Mouse (Mus musculus) common myeloid progenitor, adult 5-6 weeks (primary cell): ENCODE data around the gene Zcchc17. TPM values are rescaled to one million over a fixed set of nuclear protein-coding genes. Genes with fewer than 3 reads are reported as not detected.
A peak's percentile ranks its signal among the peaks of the same experiment; 100 is the strongest.

ENCODE experiments used
- ATAC-seq: replicated peaks from 2 replicates; pipeline ENCODE4 v1.8.0; 2016; ENCODE audit warnings: low read depth, mild to moderate bottlenecking, moderate TSS enrichment, inconsistent platforms; ENCODE audit not compliant: poor library complexity, severe bottlenecking
- total RNA-seq: library from RNA; stranded (forward); fragments of 200-1000, 187-1606 nt; gene quantifications from 2 replicates; pipeline ENCODE4 v1.2.3, GENCODE M21; 2017

The Zcchc17 gene
- 72.4 and 77.6 TPM in 2 replicates for total RNA-seq

DNA sequence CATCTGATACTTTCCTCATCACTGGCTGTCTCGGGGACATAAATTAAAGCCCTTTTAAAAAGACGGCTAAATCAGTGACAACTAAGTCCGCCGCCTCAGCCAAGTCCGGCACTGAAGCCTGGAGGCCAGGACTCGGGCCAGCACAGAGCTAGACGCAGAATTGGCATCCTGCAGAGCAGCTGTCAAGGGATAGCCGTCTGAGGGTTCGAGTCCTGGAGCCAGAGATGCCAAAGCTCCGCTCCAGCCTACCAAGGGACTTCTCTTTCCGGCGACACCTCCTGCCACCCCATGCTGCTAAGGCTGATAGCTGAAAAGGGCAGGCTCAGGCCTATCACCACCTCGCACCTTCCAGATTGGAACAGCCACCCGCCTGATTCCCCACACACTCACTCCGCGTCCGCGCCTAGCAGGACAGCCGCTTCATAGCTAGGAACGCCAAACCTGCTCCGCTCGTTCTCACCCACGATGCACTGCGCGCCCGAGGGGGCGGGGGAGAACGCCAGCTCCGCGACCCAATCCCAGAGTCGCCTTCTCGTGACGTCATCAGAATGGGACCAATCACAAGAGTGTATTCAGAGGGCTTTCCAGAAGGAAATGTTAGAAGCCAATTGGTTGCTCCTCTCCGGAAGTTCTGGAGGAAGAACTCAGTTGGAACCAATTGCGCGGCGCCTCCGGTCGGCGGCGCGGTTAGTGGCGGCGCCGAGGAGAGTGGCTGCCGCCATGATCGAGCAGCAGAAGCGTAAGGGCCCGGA is at the start of gene Zcchc17, which contains the start of gene Snrnp40:
Gene Zcchc17 (minus strand): TSS at position 458 of the 752 bp plus-strand sequence.
Gene Snrnp40 (plus strand): TSS at position 647 of the 752 bp plus-strand sequence.
- ATAC-seq: peak; percentile 98

DNA sequence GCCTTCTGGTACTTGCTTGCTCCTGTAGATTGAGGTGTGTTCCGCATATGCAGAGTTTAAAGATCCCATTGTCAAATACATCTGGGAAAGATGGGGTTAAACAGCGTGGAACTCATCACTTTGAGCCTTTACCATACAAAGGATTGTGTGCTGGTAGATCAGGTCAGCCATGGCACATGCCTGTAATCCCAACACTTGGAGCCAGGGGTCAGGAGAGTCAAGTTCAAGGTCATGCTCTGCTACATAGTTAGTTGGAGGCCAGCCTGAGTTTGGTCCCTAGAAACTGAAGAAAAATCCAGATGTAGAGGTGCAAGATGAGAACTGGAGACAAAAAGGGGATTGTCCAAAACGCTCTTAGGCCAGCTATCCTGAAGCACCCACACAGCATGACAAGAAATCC is 31.5 kb upstream of the Zcchc17 start:
- ATAC-seq: no peak

GRCm38 (mm10) chr4:130389927-130390326 is 30.2 kb upstream of the Zcchc17 start:
- no peak for ATAC-seq

- ATAC-seq: no peak
Observed at GRCm38 (mm10) chr4:130389496-130389895, 29.8 kb upstream of the Zcchc17 start.

- no peak for ATAC-seq
Observed at GRCm38 (mm10) chr4:130387256-130387655, 27.5 kb upstream of the Zcchc17 start.

- ATAC-seq: no peak
Observed at GRCm38 (mm10) chr4:130380418-130380817, 20.7 kb upstream of the Zcchc17 start.

DNA sequence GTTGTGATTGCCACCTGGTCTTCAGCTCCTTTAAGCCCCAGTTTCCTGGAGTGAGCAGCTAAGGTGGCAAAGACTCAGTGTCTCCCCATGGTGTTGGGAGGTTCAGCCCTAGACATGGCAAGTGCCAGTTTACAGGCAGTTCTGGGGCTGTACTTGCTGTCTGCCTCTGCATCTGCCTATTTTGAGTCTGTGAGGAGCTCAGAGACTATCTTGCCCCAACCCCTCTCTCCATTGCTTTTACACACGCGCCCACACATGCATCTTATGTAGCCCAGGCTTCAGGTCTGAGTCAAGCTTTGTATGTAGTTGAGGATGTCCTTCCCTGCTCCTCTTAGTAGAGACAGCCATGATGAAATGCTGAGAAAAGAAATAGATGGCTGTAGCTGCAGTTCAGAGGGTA is 19.4 kb upstream of the Zcchc17 start:
- no peak for ATAC-seq

GRCm38 (mm10) chr4:130377500-130377899 is 17.8 kb upstream of the Zcchc17 start:
- no peak for ATAC-seq

DNA sequence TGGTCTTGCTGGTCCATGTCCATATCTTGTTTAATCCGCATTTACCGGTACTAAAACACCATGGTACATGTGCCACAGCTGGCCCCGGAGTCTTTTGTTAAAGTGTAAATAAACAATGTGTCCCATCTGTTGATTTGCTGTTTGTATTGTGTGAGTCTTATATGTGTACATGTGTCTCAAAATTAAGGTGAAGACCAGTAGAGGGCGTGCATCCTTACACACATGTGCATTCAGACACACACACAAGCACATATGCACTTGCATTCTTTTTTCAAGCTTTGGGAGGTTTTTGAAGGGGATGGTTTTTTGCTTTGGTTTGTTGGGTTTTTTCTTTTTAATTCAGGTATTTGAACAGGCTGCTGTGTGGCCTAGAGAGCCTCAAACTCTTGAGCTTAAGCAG is 16.9 kb upstream of the Zcchc17 start:
- no peak for ATAC-seq

DNA sequence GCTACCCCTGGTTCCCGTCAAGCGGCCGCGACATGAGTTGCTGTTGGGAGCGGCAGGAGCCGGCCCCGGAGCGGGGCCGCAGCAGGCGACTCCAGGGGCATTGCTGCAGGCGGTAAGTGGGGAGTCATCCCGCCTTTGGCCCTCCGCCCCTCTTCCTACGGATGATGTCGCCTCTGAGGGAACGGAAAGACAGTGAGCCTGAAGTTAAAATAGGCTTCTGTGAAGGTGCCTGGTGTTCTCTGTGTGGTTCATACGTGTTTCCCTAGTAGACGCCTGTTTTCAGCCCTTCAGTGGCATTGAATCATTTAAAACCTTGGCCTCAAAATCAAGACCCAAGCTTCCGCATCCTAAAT is 471 bp upstream of the Zcchc17 start:
- ATAC-seq: no peak

DNA sequence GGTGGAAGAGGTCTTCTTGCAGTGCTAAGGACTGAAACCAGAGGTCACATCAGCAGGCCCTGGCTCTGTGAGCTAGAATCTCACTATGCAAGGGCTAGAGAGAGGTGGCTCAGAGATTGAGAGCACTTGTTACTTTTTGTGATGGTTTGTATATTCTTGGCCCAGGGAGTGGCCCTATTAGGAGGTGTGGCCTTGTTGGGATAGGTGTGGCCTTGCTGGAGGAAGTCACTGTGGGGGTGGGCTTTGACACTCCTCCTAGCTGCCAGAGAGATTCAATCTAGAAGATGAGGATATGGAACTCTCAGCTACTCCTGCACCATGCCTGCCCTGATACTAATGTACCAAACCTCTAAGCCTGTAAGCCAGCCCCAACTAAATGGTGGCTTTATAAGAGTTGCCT is 1.8 kb downstream of the Zcchc17 start:
- no peak for ATAC-seq

DNA sequence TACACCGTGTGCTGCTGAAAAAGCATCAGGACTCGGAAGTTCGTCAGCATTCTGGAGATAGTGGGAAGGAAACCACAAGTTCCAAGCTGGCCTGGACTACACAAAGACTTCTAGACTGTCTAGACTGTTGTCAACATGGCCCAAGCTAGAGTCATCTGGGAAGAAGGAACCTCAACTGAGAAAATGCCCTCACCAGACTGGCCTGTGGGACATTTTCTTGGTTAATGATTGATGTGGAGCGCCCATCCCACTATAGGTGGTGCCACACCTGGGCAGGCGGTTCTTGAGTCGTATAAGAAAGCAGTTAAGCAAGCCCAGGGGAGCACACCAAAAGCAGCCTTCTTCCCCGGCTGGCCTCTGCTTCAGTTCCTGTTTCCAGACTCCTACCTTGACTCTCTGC is 7.2 kb downstream of the Zcchc17 start:
- no peak for ATAC-seq

GRCm38 (mm10) chr4:130350690-130351422 is 8.9 kb downstream of the Zcchc17 start:
- no peak for ATAC-seq

DNA sequence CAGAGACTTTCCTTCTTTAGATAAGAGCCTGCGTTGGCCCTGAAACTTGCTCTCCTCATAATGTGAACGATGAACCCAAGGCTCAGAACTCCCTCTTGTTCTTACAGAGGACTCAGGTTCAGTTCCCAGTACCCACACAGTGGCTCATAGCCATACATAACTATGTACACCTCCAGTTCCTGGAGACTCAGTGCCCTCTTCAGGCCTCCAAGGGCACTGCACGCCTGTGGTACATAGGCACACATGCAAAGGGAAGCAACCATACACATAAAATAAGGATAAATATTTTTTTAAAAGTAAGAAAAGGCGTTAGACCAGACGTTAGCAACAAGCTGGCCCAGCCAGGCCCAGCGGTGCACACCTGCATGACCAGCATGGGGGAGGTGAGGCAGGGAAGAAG is 10.1 kb downstream of the Zcchc17 start:
- ATAC-seq: no peak

DNA sequence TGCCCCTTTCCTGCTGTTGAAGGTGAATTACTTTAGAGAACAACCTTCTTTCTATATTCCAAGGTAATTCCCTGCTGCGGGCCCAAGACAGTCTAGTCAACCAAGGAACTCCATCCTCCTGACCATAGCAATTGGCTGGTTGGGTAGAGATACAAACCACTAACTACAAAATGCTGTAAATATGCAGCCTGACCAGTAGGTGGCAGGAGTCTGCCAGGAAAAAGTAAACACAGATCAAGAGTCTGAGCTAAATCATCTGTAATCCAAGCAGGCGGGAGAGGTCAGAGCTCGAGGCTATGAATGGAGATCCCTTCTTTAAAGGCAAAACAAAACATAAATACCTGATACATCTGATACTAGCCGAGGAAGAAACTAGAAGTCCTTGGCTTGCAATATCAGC is 18.1 kb downstream of the Zcchc17 start:
- ATAC-seq: peak; percentile 85

GRCm38 (mm10) chr4:130335867-130336266 is 23.9 kb downstream of the Zcchc17 start:
- ATAC-seq: no peak

GRCm38 (mm10) chr4:130327366-130327765 is 32.4 kb downstream of the Zcchc17 start:
- no peak for ATAC-seq

DNA sequence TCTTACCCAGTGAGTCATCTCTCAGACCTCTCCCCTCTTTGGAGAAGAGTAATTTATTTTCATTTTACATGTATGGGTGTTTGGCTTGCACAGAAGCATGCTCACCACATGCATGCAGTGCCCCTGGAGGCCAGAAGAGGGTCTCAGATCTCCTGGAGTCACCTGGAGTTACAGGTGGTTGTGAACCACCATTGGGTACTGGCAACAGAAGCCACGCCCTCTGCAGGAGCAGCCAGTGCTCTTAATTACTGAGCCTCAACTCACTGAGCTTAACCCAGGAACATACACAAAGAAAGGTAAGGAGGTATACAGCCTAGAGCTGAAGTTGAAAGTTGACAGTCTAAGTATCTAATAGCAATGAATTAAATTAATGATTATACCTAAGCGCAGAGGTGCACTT is 34.3 kb downstream of the Zcchc17 start:
- ATAC-seq: no peak

DNA sequence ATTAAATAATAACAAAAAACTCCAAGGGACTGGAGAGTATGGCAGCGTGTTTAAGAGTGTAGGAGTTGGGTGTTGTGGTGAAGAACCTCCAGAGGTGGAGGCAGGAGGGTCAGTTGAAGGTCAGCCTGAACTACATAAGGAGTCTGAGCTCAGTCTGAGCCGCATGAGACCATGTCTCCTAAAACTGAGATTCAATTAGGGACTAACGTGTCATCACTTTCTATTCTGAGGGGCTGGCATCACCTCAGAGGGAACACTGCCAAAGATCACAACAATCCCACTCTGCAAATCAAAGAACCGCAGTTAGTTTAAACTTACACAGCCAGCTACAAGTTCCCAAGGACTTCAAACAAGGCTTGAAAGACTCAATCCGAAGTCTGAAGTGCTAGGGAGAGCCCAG is 36.1 kb downstream of the Zcchc17 start:
- no peak for ATAC-seq

GRCm38 (mm10) chr4:130323165-130323564 is 36.6 kb downstream of the Zcchc17 start:
- no peak for ATAC-seq

GRCm38 (mm10) chr4:130322567-130322966 is 37.2 kb downstream of the Zcchc17 start:
- ATAC-seq: no peak

DNA sequence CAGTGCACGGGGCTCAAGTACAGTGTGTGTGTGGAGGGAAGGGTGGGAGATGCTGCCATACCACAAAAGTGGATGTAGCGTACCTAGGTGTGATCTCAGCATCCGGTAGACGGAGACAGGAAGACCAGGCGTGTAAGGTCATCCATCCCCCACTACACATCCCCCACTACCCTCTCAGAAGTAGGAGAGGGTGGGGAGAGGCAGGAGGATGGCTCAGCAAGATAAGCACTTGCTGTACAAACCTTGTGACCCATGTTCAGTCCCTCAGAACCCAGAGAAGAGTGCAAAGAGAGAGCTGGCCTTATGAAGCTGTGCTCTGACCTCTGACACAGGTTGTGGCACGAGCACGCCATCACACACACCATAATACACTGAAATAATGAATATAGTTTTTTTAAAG is 38.1 kb downstream of the Zcchc17 start:
- ATAC-seq: no peak
